8 mouse cellular contexts compared by ENCODE assay signal in genomic region chr11:60699524-60700075, GRCm38 (mm10). TPM values are rescaled to one million over a fixed set of nuclear protein-coding genes. Genes with fewer than 3 reads are reported as not detected.
DNase-seq lines count a peak whose midpoint lies in the region; ATAC-seq lines count a peak whose summit lies in the region.

Llgl1 (plus strand) TSS chr11:60699723.

- peaks cover 10% of the 10 kb centered on the region; the same call in 1 of the 2 replicates for H3K36me3 ChIP-seq in embryonic facial prominence, embryonic 14.5 days (ENCODE audit: control insufficient read depth, insufficient read depth, low read length)
- H3K36me3 ChIP-seq in limb, embryonic 15.5 days: peaks cover 20% of the 10 kb centered on the region

- H3K9ac ChIP-seq in embryonic facial prominence, embryonic 14.5 days (ENCODE audit: low read depth, low read length): peak within 1 kb of the TSS; percentile 89
- peak within 1 kb of the TSS; percentile 96 for H3K9ac ChIP-seq in limb, embryonic 15.5 days

- no peaks in the 10 kb centered on the region for H3K27me3 ChIP-seq in embryonic facial prominence, embryonic 14.5 days (replicated peaks; ENCODE audit: control insufficient read depth, insufficient read depth, low read length)
- no peaks in the 10 kb centered on the region for H3K27me3 ChIP-seq in limb, embryonic 15.5 days

- no peaks in the 10 kb centered on the region for H3K9me3 ChIP-seq in embryonic facial prominence, embryonic 14.5 days (ENCODE audit: control insufficient read depth, low read length)
- H3K9me3 ChIP-seq in limb, embryonic 15.5 days: no peaks in the 10 kb centered on the region

- peak within 1 kb of the TSS; percentile 83 for H3K4me3 ChIP-seq in embryonic facial prominence, embryonic 14.5 days (ENCODE audit: low read depth, low read length)
- peak within 1 kb of the TSS; percentile 89 for H3K4me3 ChIP-seq in limb, embryonic 15.5 days

- H3K4me2 ChIP-seq in embryonic facial prominence, embryonic 14.5 days (ENCODE audit: low read depth, low read length): peak within 1 kb of the TSS; percentile 89
- peak within 1 kb of the TSS; percentile 73 for H3K4me2 ChIP-seq in limb, embryonic 15.5 days

- ATAC-seq in embryonic facial prominence, embryonic 14.5 days (ENCODE audit: low read depth): peak; percentile 92
- ATAC-seq in limb, embryonic 15.5 days (ENCODE audit: insufficient number of reproducible peaks, low FRiP score, low TSS enrichment, low read depth): peak; percentile 91

- 0% methylated on average over 8 of the region's 73 CpGs for WGBS in embryonic facial prominence, embryonic 14.5 days
- under 1% methylated on average over 67 of the region's 73 CpGs for whole genome bisulfite sequencing in limb, embryonic 15.5 days

- peak within 1 kb of the TSS; percentile 83 for H3K27ac ChIP-seq in embryonic facial prominence, embryonic 14.5 days (replicated peaks; ENCODE audit: low read depth, low read length)
- peak within 1 kb of the TSS; percentile 87 for H3K27ac ChIP-seq in limb, embryonic 15.5 days

- peaks cover 24% of the 10 kb centered on the region for H3K4me1 ChIP-seq in embryonic facial prominence, embryonic 14.5 days (ENCODE audit: control insufficient read depth, insufficient read depth, low read length)
- peaks cover 35% of the 10 kb centered on the region for H3K4me1 ChIP-seq in limb, embryonic 15.5 days

- DNase-seq in 416B (ENCODE audit: low read depth): peak; percentile 88
- peak; percentile 74 to 82 for DNase-seq in adrenal gland, postnatal 4 days (ENCODE audit: low spot score in 2 of 2)
- peak; percentile 96 for DNase-seq in embryonic facial prominence, embryonic 14.5 days (ENCODE audit: low spot score)
- DNase-seq in heart, adult 8-10 months (ENCODE audit: low spot score): peak; percentile 78
- DNase-seq in kidney, adult 9 months: peak; percentile 84
- peak; percentile 34 to 72 for DNase-seq in monocyte, adult 2 months (ENCODE audit: low read depth in 1 of 2, low spot score in 2 of 2)
- DNase-seq in spleen, postnatal 36 days (ENCODE audit: low spot score in 2 of 2): peak; percentile 80

RNA-seq across cellular contexts. Expression of gene Llgl1, which starts in this region (rescaled TPM):
- 10 to 100 TPM; 36.5 to 41.6 TPM for total RNA-seq in adrenal gland, postnatal 4 days (2021)
- 49.7 and 57.8 TPM in 2 replicates for polyA plus RNA-seq in embryonic facial prominence, embryonic 14.5 days (2014; fragmentation: Nextera tagmentation; extraction: Ambion mirVana)
- 10 to 100 TPM; 11.0 to 14.5 (median 11.9) TPM for total RNA-seq in heart, adult 8-10 months (2022)
- 50.1 and 56.9 TPM in 2 replicates for polyA plus RNA-seq in limb, embryonic 15.5 days (2015; fragmentation: Nextera tagmentation; extraction: Ambion mirVana)

Comparison
In these comparisons a context has a peak if more than half of its experiments do, and no peak if none do; other contexts are left out.
1. Peak in every context shown above with its lines: DNase-seq, ATAC-seq, H3K4me3 ChIP-seq and H3K27ac ChIP-seq.